Mouse (Mus musculus) limb, embryonic 12.5 days (tissue): Measurements from ENCODE around the gene Myo1a. TPM values are rescaled to one million over a fixed set of nuclear protein-coding genes. Genes with fewer than 3 reads are reported as not detected.
A peak's percentile ranks its signal among the peaks of the same experiment; 100 is the strongest.

Source experiments
- ATAC-seq: fragments of 200-750 bp; cut with Nextera tagmentation; 2 replicates; pipeline ENCODE4 v1.8.0; 2017; ENCODE audit warnings: low read depth, moderate TSS enrichment; ENCODE audit not compliant: insufficient number of reproducible peaks, insufficient read depth, low FRiP score, low TSS enrichment
- H3K27ac ChIP-seq: fragments of 300-500 bp; sonication (generic); 2 replicates; pipeline ENCODE4 v1.5.1; 2016; ENCODE audit warnings: mild to moderate bottlenecking, moderate library complexity
- H3K27me3 ChIP-seq: fragments of 300-500 bp; sonication (generic); 2 replicates; pipeline ENCODE4 v1.6.1; 2016; ENCODE audit warnings: mild to moderate bottlenecking, moderate library complexity
- H3K36me3 ChIP-seq: fragments of 300-500 bp; sonication (generic); 2 replicates; pipeline ENCODE4 v1.6.1; 2016; ENCODE audit warnings: mild to moderate bottlenecking, moderate library complexity
- H3K4me1 ChIP-seq: fragments of 300-500 bp; sonication (generic); replicated peaks from 2 replicates; pipeline ENCODE4 v1.6.1; 2016
- H3K4me2 ChIP-seq: fragments of 300-500 bp; sonication (generic); 2 replicates; pipeline ENCODE4 v1.6.1; 2016; ENCODE audit warnings: mild to moderate bottlenecking, moderate library complexity
- H3K4me3 ChIP-seq: fragments of 300-500 bp; sonication (generic); replicated peaks from 2 replicates; pipeline ENCODE4 v1.5.1; 2016; ENCODE audit warnings: mild to moderate bottlenecking
- H3K9ac ChIP-seq: fragments of 300-500 bp; sonication (generic); replicated peaks from 2 replicates; pipeline ENCODE4 v1.6.1; 2016; ENCODE audit warnings: mild to moderate bottlenecking, moderate library complexity
- H3K9me3 ChIP-seq: fragments of 300-500 bp; sonication (generic); 2 replicates; pipeline ENCODE4 v1.6.1; 2016; ENCODE audit warnings: mild to moderate bottlenecking, moderate library complexity
- WGBS: fragments of 180-500 bp; shearing (Covaris S2); methylation state at CpG from one replicate; pipeline ENCODE4 v1.1.7; 2016; 5-methylcytosine and 5-hydroxymethylcytosine counted together
- polyA plus RNA-seq: library from polyadenylated mRNA; unstranded; fragments of >200 nt; fragmentation: Nextera tagmentation; extraction: Ambion mirVana; gene quantifications from 2 replicates; pipeline ENCODE4 v1.2.1, GENCODE M21; 2016

Gene Myo1a
- polyA plus RNA-seq, 1 experiment from 2014 or later, result 0.59 TPM

- no peak for ATAC-seq
- no peaks in the 10 kb centered on the region for H3K27me3 ChIP-seq
- H3K9me3 ChIP-seq, result no peaks in the 10 kb centered on the region
- peaks cover 36% of the 10 kb centered on the region for H3K36me3 ChIP-seq
- peak overlapping the region; percentile 80 for H3K4me3 ChIP-seq
- peaks cover 73% of the 10 kb centered on the region for H3K4me1 ChIP-seq
- peak overlapping the region; percentile 88 for H3K4me2 ChIP-seq
- 5% methylated on average over 14 of the region's 14 CpGs for WGBS
- peak overlapping the region; percentile 92 for H3K9ac ChIP-seq
- H3K27ac ChIP-seq, result peak overlapping the region; percentile 100
Observed at GRCm38 (mm10) chr10:127665366-127666181, 39.4 kb upstream of the Myo1a start.

DNA sequence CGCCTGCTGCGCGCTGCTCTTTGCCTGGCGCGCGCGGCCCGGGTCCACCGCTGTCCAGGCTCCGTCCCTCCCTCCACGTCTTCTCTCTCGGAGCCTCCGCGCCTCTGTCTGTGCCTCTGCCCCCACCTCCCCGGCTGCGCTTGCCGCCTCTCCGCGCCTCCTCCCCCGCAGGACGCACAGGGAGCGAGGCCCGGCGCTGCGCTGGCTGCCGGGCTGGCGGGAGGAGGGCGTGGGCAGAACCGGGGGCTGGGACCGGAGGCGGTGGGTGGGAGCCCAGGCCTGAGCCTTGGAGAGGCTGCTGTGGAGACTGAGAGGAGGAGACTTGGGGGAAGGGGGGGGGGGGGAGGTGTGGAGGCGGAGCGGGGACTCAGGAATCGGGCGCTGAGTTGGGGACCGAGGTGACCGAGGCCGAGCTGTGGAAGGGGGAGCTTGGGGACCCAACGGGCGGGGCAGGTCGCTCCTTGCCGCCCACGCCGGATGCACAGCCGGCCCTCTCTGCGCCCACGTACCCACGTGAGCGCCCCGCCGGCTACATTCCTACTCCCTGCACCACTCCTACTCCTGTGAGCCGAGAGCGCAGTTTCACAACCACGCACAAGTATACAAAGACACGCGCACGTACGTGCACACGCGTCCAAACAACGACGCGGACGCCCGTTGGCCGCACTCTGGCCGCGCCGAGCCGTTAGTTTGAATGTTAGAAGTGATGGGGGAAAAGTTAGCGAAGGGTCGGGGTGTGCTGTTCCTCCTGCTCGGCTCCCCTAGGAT, 38.3 kb upstream of the Myo1a start, which contains the start of gene Nemp1:
Gene Nemp1, plus strand, starts transcription at position 401 of the 768 bp plus-strand sequence.
- peak within 1 kb of the TSS; percentile 80 for H3K4me3 ChIP-seq
- H3K4me1 ChIP-seq, result peaks cover 62% of the 10 kb centered on the region
- under 1% methylated on average over 68 of the region's 73 CpGs for WGBS

GRCm38 (mm10) chr10:127667269-127668092, 37.5 kb upstream of the Myo1a start:
- Histone ChIP-seq H3K27ac (peak overlapping the region; percentile 100), H3K36me3 (peaks cover 25% of the 10 kb centered on the region), H3K4me3 (peak overlapping the region; percentile 80), H3K4me1 (peaks cover 54% of the 10 kb centered on the region), H3K9me3 (no peaks in the 10 kb centered on the region), H3K4me2 (peak overlapping the region; percentile 88), H3K27me3 (no peaks in the 10 kb centered on the region), H3K9ac (peak overlapping the region; percentile 92)
- peak; percentile 72 for ATAC-seq
- WGBS, result under 1% methylated on average over 35 of the region's 35 CpGs

More for the DNA sequence above, 38.3 kb upstream of the Myo1a start, which contains the start of gene Nemp1:
- Histone ChIP-seq H3K9ac (peak within 1 kb of the TSS; percentile 92), H3K9me3 (no peaks in the 10 kb centered on the region), H3K36me3 (peaks cover 25% of the 10 kb centered on the region), H3K4me2 (peak within 1 kb of the TSS; percentile 88), H3K27ac (peak within 1 kb of the TSS; percentile 100), H3K27me3 (no peaks in the 10 kb centered on the region)
- ATAC-seq, result peak; percentile 43

- H3K4me2 ChIP-seq, result peak within 1 kb of the TSS; percentile 88
- peak within 1 kb of the TSS; percentile 80 for H3K4me3 ChIP-seq
- H3K9me3 ChIP-seq, result no peaks in the 10 kb centered on the region
- no peaks in the 10 kb centered on the region for H3K27me3 ChIP-seq
- peak within 1 kb of the TSS; percentile 92 for H3K9ac ChIP-seq
- 0 out of 2 replicates have a peak, but pooled peaks have one; percentile 2 for ATAC-seq
- H3K36me3 ChIP-seq, result peaks cover 16% of the 10 kb centered on the region
- peak within 1 kb of the TSS; percentile 100 for H3K27ac ChIP-seq
- WGBS, result 2% methylated on average over 40 of the region's 40 CpGs
- peaks cover 45% of the 10 kb centered on the region for H3K4me1 ChIP-seq
Observed at GRCm38 (mm10) chr10:127668093-127669050, 36.6 kb upstream of the Myo1a start, which contains the start of gene Nab2. TSS of gene Nab2 (minus strand) at chr10:127668568.

GRCm38 (mm10) chr10:127669170-127669569, 35.8 kb upstream of the Myo1a start:
- Histone ChIP-seq H3K4me2 (peak overlapping the region; percentile 88), H3K9me3 (no peaks in the 10 kb centered on the region), H3K36me3 (peaks cover 8% of the 10 kb centered on the region), H3K27ac (peak overlapping the region; percentile 100), H3K4me3 (peak overlapping the region; percentile 80), H3K27me3 (no peaks in the 10 kb centered on the region), H3K9ac (no peak overlapping the region; the same call in 1 of the 2 replicates), H3K4me1 (peaks cover 37% of the 10 kb centered on the region)
- no peak for ATAC-seq
- 10% methylated on average over 7 of the region's 7 CpGs for WGBS

DNA sequence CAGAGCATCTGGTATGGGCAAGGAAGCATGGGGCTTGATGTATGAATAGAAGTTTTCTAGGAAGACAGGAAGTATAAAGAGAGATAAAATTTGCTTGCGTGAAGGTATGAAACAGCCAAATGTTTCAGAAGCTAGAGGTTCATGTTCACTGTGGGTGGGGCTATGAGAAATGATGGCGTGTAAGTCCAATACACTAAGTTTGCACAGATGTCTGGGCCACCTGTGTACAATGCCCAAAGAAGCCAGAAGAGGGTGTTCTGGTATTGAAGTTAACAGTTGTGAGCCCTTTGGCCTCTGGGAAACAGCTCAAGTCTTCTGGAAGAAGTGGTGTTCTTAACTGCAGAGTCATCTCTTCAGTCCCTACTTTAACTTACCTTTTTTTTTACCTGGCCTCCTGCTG, 34.8 kb upstream of the Myo1a start:
- no peaks in the 10 kb centered on the region for H3K27me3 ChIP-seq
- no peaks in the 10 kb centered on the region for H3K36me3 ChIP-seq
- H3K27ac ChIP-seq, result no peak overlapping the region
- no peak overlapping the region for H3K9ac ChIP-seq
- ATAC-seq, result no peak
- WGBS, result 82% methylated on average over 2 of the region's 2 CpGs
- H3K4me2 ChIP-seq, result no peak overlapping the region
- H3K9me3 ChIP-seq, result no peaks in the 10 kb centered on the region
- peaks cover 27% of the 10 kb centered on the region for H3K4me1 ChIP-seq
- H3K4me3 ChIP-seq, result no peak overlapping the region

DNA sequence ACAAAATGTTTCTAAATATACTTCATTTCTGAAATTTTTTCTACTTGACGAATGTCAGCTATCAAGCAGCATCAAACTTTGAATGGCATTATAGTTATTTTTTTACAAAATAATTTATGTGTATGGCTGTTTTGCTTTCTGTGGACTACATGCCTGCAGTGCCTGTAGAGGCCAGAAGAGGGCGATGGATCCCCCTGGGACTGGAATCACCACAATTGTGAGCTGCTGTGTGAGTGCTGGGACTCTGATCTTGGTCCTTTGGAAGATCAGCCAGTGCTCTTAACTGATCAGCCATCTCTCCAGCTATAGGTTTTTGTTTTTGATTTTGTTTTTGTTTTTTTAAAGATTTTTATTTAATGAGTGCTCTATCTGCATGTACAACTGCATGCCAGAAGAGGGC, 33.7 kb upstream of the Myo1a start:
- WGBS, result 40% methylated on average over 2 of the region's 2 CpGs
- no peaks in the 10 kb centered on the region for H3K9me3 ChIP-seq
- no peak overlapping the region for H3K4me3 ChIP-seq
- H3K4me2 ChIP-seq, result no peak overlapping the region
- no peak overlapping the region for H3K9ac ChIP-seq
- no peak for ATAC-seq
- H3K27me3 ChIP-seq, result no peaks in the 10 kb centered on the region
- H3K36me3 ChIP-seq, result no peaks in the 10 kb centered on the region
- peaks cover 21% of the 10 kb centered on the region for H3K4me1 ChIP-seq
- no peak overlapping the region for H3K27ac ChIP-seq

DNA sequence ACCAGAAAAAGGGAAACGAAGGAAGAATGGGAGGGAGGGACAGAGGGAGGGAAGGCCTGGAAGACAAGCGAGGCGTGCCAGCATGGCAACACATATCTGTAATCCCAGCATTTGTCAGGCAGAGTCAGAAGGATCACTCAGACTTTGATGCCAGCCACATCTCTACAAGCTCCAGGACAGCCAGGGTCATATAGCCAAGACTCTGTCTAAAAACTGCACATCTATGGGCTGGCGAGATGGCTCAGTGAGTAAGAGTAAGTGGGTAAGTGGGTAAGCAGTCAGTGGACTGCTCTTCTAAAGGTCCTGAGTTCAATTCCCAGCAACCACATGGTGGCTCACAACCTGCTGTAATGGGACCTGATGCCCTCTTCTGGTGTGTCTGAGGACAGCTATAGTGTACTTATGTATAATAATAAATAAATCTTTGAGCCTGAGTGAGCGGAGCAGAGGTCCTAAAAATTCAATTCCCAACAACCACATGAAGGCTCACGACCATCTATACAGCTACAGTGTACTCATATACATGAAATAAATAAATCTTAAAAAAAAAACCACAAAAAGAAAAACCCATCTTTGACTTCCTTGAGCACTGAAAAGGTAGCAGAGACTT, 30.8 kb upstream of the Myo1a start:
- Histone ChIP-seq H3K4me2 (no peak overlapping the region), H3K4me3 (no peak overlapping the region), H3K36me3 (no peaks in the 10 kb centered on the region), H3K4me1 (peaks cover 17% of the 10 kb centered on the region), H3K9ac (no peak overlapping the region), H3K9me3 (no peaks in the 10 kb centered on the region), H3K27ac (no peak overlapping the region), H3K27me3 (no peaks in the 10 kb centered on the region)
- 92% methylated on average over 6 of the region's 6 CpGs for WGBS
- no peak for ATAC-seq

DNA sequence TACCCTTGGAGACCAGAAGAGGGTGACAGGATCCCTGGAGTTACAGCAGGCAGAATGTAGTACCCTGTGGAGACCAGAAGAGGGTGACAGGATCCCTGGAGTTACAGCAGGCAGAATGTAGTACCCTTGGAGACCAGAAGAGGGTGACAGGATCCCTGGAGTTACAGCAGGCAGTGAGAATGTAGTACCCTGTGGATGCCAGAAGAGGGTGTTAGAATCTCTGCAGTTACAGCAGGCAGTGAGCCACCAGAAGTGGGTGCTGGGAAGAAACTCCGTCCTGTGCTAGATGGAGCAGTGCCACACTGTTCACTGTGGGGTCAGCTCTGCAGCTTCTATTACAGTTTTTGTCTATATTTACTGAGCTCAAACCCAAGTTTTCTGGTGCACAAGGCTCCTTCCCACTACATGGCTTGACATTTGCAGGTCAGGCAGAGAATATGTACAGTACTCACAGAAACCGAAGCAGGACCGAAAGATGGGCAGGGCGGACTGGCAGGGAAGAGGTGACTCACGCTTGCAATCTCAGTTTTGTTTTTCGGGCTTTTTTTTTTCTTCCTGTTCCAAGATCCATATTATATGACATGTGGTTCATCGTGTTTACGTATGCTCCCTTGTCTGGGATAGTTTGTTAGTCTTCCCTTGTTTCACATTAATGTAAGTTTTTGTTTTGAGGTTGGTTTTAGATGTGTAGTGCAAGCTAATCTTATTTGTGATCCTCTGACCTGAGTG, 30.0 kb upstream of the Myo1a start:
- peaks cover 8% of the 10 kb centered on the region for H3K4me1 ChIP-seq
- H3K27ac ChIP-seq, result no peak overlapping the region
- H3K4me2 ChIP-seq, result no peak overlapping the region
- no peaks in the 10 kb centered on the region for H3K27me3 ChIP-seq
- no peaks in the 10 kb centered on the region for H3K9me3 ChIP-seq
- H3K36me3 ChIP-seq, result no peaks in the 10 kb centered on the region
- 93% methylated on average over 8 of the region's 8 CpGs for WGBS
- H3K9ac ChIP-seq, result no peak overlapping the region
- ATAC-seq, result no peak
- no peak overlapping the region for H3K4me3 ChIP-seq
